Mouse (Mus musculus): Measurements from ENCODE around the gene Plcxd2. TPM values are rescaled to one million over a fixed set of nuclear protein-coding genes. Genes with fewer than 3 reads are reported as not detected.

Gene Plcxd2
- polyA plus RNA-seq, 1 experiment from 2014 or later = 1.6 TPM

GRCm38 (mm10) chr16:46008766-46009165 lies 1.3 kb downstream of the Plcxd2 start:
- Histone ChIP-seq H3K4me1 (peaks cover 6% of the 10 kb centered on the region), H3K27me3 (ENCODE audit: insufficient read depth, poor library complexity, severe bottlenecking) (no peaks in the 10 kb centered on the region), H3K4me3 (no peak overlapping the region), H3K9me3 (no peaks in the 10 kb centered on the region), H3K27ac (no peak overlapping the region), H3K36me3 (no peaks in the 10 kb centered on the region)
- 59% methylated on average over 3 of the region's 3 CpGs for WGBS
- DNase-seq (ENCODE audit: low spot score) = no peak

- Histone ChIP-seq H3K4me3 (no peak overlapping the region), H3K9me3 (no peaks in the 10 kb centered on the region), H3K36me3 (no peaks in the 10 kb centered on the region), H3K27me3 (ENCODE audit: insufficient read depth, poor library complexity, severe bottlenecking) (no peaks in the 10 kb centered on the region), H3K27ac (no peak overlapping the region), H3K4me1 (peaks cover 6% of the 10 kb centered on the region)
- no peak for DNase-seq (ENCODE audit: low spot score)
- 82% methylated on average over 5 of the region's 5 CpGs for WGBS
Measured at GRCm38 (mm10) chr16:46008036-46008605, 1.9 kb downstream of the Plcxd2 start.

- no peaks in the 10 kb centered on the region for H3K27me3 ChIP-seq (ENCODE audit: insufficient read depth, poor library complexity, severe bottlenecking)
- no peak for DNase-seq (ENCODE audit: low spot score)
- peaks cover 6% of the 10 kb centered on the region for H3K4me1 ChIP-seq
- 72% methylated on average over 10 of the region's 10 CpGs for WGBS
- no peaks in the 10 kb centered on the region for H3K9me3 ChIP-seq
- H3K36me3 ChIP-seq = no peaks in the 10 kb centered on the region
- H3K4me3 ChIP-seq = no peak overlapping the region
- H3K27ac ChIP-seq = no peak overlapping the region
Measured at GRCm38 (mm10) chr16:46006261-46006660, 3.8 kb downstream of the Plcxd2 start.

GRCm38 (mm10) chr16:46001550-46002166 lies 8.4 kb downstream of the Plcxd2 start:
- DNase-seq (ENCODE audit: low spot score) = no peak
- H3K4me3 ChIP-seq = no peak overlapping the region
- no peaks in the 10 kb centered on the region for H3K9me3 ChIP-seq
- no peaks in the 10 kb centered on the region for H3K36me3 ChIP-seq
- WGBS = 85% methylated on average over 10 of the region's 10 CpGs
- H3K4me1 ChIP-seq = no peaks in the 10 kb centered on the region
- no peaks in the 10 kb centered on the region for H3K27me3 ChIP-seq (ENCODE audit: insufficient read depth, poor library complexity, severe bottlenecking)
- H3K27ac ChIP-seq = no peak overlapping the region

GRCm38 (mm10) chr16:46000976-46001375 lies 9.0 kb downstream of the Plcxd2 start:
- Histone ChIP-seq H3K27me3 (ENCODE audit: insufficient read depth, poor library complexity, severe bottlenecking) (no peaks in the 10 kb centered on the region), H3K36me3 (no peaks in the 10 kb centered on the region), H3K9me3 (no peaks in the 10 kb centered on the region), H3K27ac (no peak overlapping the region), H3K4me1 (no peaks in the 10 kb centered on the region), H3K4me3 (no peak overlapping the region)
- no peak for DNase-seq (ENCODE audit: low spot score)
- 82% methylated on average over 3 of the region's 3 CpGs for WGBS

GRCm38 (mm10) chr16:45999374-46000191 lies 10.4 kb downstream of the Plcxd2 start:
- Histone ChIP-seq H3K36me3 (no peaks in the 10 kb centered on the region), H3K9me3 (no peaks in the 10 kb centered on the region), H3K4me3 (no peak overlapping the region), H3K4me1 (no peaks in the 10 kb centered on the region), H3K27ac (no peak overlapping the region), H3K27me3 (ENCODE audit: insufficient read depth, poor library complexity, severe bottlenecking) (no peaks in the 10 kb centered on the region)
- WGBS = 79% methylated on average over 10 of the region's 10 CpGs
- DNase-seq (ENCODE audit: low spot score) = no peak

GRCm38 (mm10) chr16:45998231-45998630 lies 11.8 kb downstream of the Plcxd2 start:
- 68% methylated on average over 7 of the region's 7 CpGs for WGBS
- Histone ChIP-seq H3K27me3 (ENCODE audit: insufficient read depth, poor library complexity, severe bottlenecking) (no peaks in the 10 kb centered on the region), H3K27ac (no peak overlapping the region), H3K4me3 (no peak overlapping the region), H3K36me3 (no peaks in the 10 kb centered on the region), H3K4me1 (no peaks in the 10 kb centered on the region), H3K9me3 (no peaks in the 10 kb centered on the region)
- DNase-seq (ENCODE audit: low spot score) = no peak

GRCm38 (mm10) chr16:45990901-45991676 lies 18.9 kb downstream of the Plcxd2 start:
- Histone ChIP-seq H3K27ac (no peak overlapping the region), H3K36me3 (no peaks in the 10 kb centered on the region), H3K27me3 (ENCODE audit: insufficient read depth, poor library complexity, severe bottlenecking) (no peaks in the 10 kb centered on the region), H3K4me3 (no peak overlapping the region), H3K4me1 (no peaks in the 10 kb centered on the region), H3K9me3 (no peaks in the 10 kb centered on the region)
- WGBS = 44% methylated on average over 10 of the region's 10 CpGs
- DNase-seq (ENCODE audit: low spot score) = no peak

GRCm38 (mm10) chr16:45986236-45986635 lies 23.8 kb downstream of the Plcxd2 start:
- H3K4me1 ChIP-seq = no peaks in the 10 kb centered on the region
- no peak overlapping the region for H3K4me3 ChIP-seq
- DNase-seq (ENCODE audit: low spot score) = no peak
- no peaks in the 10 kb centered on the region for H3K36me3 ChIP-seq
- H3K27me3 ChIP-seq (ENCODE audit: insufficient read depth, poor library complexity, severe bottlenecking) = no peaks in the 10 kb centered on the region
- no peaks in the 10 kb centered on the region for H3K9me3 ChIP-seq
- WGBS = 75% methylated on average over 1 of the region's 1 CpGs
- no peak overlapping the region for H3K27ac ChIP-seq

- no peaks in the 10 kb centered on the region for H3K4me1 ChIP-seq
- H3K36me3 ChIP-seq = no peaks in the 10 kb centered on the region
- WGBS = 68% methylated on average over 4 of the region's 4 CpGs
- H3K27ac ChIP-seq = no peak overlapping the region
- no peaks in the 10 kb centered on the region for H3K9me3 ChIP-seq
- no peak overlapping the region for H3K4me3 ChIP-seq
- no peak for DNase-seq (ENCODE audit: low spot score)
- no peaks in the 10 kb centered on the region for H3K27me3 ChIP-seq (ENCODE audit: insufficient read depth, poor library complexity, severe bottlenecking)
Measured at GRCm38 (mm10) chr16:45984610-45985606, 25.1 kb downstream of the Plcxd2 start.

- WGBS = 87% methylated on average over 1 of the region's 1 CpGs
- H3K4me3 ChIP-seq = no peak overlapping the region
- H3K4me1 ChIP-seq = no peaks in the 10 kb centered on the region
Measured at GRCm38 (mm10) chr16:45976251-45976650, 33.8 kb downstream of the Plcxd2 start.

More at GRCm38 (mm10) chr16:45976251-45976650, 33.8 kb downstream of the Plcxd2 start:
- H3K27me3 ChIP-seq (ENCODE audit: insufficient read depth, poor library complexity, severe bottlenecking) = no peaks in the 10 kb centered on the region
- no peaks in the 10 kb centered on the region for H3K36me3 ChIP-seq
- no peak overlapping the region for H3K27ac ChIP-seq
- no peaks in the 10 kb centered on the region for H3K9me3 ChIP-seq
- DNase-seq (ENCODE audit: low spot score) = no peak

All from heart, embryonic 10.5 days (tissue).